In the genomic region with DNA sequence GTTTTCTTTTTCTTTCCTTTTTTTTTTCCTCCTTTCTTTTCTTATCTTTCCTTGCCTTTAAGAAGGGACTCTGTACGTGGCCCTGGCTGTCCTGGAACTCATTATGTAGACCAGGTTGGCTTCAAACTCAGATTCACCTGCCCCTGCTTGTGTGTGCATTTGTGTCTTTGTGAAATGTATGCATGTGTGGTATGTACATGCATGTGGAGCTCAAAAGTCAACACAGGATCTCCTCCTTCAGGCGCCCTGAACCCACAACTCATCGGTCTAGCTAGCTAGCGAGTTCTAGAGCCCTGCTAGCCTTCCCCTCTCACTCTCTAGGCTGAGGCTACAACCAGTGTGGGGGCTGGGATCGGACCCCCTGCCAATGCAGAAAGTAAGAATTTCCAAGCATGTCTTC, we compare ENCODE assay signal across 10 mouse cellular contexts. TPM values are rescaled to one million over a fixed set of nuclear protein-coding genes. Genes with fewer than 3 reads are reported as not detected.
DNase-seq lines count a peak whose midpoint lies in the region; ATAC-seq and TF ChIP-seq lines count a peak whose summit lies in the region.
"Had no signal": no experiment of that assay in that cellular context is flagged by ENCODE, and none has a peak within 500 bp of the region (broad histone marks: within the 10 kb centered on the region; RNA-seq: fewer than 3 reads in every experiment).

No protein-coding gene starts in this region.

- no peak for ATAC-seq in cerebellum, adult (ENCODE audit: insufficient number of reproducible peaks, low FRiP score, low TSS enrichment)

- no peak overlapping the region for H3K27ac ChIP-seq in testis, adult 2 months (ENCODE audit: control insufficient read depth, insufficient read depth, low read depth, low read length)

- H3K36me3 ChIP-seq in testis, adult 2 months (ENCODE audit: control insufficient read depth, insufficient read depth, low read length): no peaks in the 10 kb centered on the region

- H3K4me3 ChIP-seq in testis, adult 2 months (ENCODE audit: control insufficient read depth, low read depth, low read length): peak overlapping the region; percentile 60

- H3K27me3 ChIP-seq in testis, adult 2 months (ENCODE audit: control insufficient read depth, insufficient read depth, low read length): no peaks in the 10 kb centered on the region

- no peak for TF ChIP-seq CTCF in testis, adult 2 months (IDR thresholded peaks at IDR 0.05; ENCODE audit: control insufficient read depth, insufficient read depth, insufficient replicate concordance, low read depth, low read length)

- no peak for TF ChIP-seq POLR2A in testis, adult 2 months (IDR thresholded peaks at IDR 0.05; ENCODE audit: control insufficient read depth, low read depth, low read length)

- DNase-seq in cerebellum, adult 9-11 months: peak; percentile 33
- DNase-seq in kidney, adult 11 months: peak; percentile 14
- no peak for DNase-seq in kidney, postnatal 25 days
- DNase-seq in testis, postnatal 10 days (ENCODE audit: low spot score): no peak
- no peak for DNase-seq in thymus, postnatal 36 days
- no peak for DNase-seq in adrenal gland, adult 8-10 months
- DNase-seq: adrenal gland, postnatal 25 days; spleen, adult 18-20 months had no signal

- H3K4me1 ChIP-seq in testis, adult 2 months (ENCODE audit: control insufficient read depth, insufficient read depth, low read length): no peaks in the 10 kb centered on the region

RNA-seq across cellular contexts. Expression of a gene that starts 1.6 kb away (rescaled TPM):
- 143 and 149 TPM in 2 replicates for polyA plus RNA-seq in testis, adult 2 months (2012; rRNA removed)
- 100 to 1,000 TPM in 1 of 4 experiments, 10 to 100 TPM in 3; 62.7 to 106 (median 84.0) TPM for total RNA-seq in adrenal gland, adult 8-10 months (2022)

RNA-seq across cellular contexts. Expression of a gene that starts 12.1 kb away (rescaled TPM):
- 11.8 and 11.9 TPM in 2 replicates for polyA plus RNA-seq in testis, adult 2 months (2012; rRNA removed)
- total RNA-seq in adrenal gland, adult 8-10 months (2022): 10 to 100 TPM; 45.1 to 57.7 (median 45.5) TPM

RNA-seq across cellular contexts. Expression of a gene that starts 32.9 kb away (rescaled TPM):
- 3.2 and 3.9 TPM in 2 replicates for polyA plus RNA-seq in testis, adult 2 months (2012; rRNA removed)
- total RNA-seq in adrenal gland, adult 8-10 months (2022): under 1 TPM in 3 of 4 experiments, not detected in 1; 0.38 to 0.66 (median 0.55) TPM

RNA-seq across cellular contexts. Expression of a gene that starts 43.5 kb away (rescaled TPM):
- polyA plus RNA-seq in testis, adult 2 months (2012; rRNA removed): 39.9 and 41.6 TPM in 2 replicates
- total RNA-seq in adrenal gland, adult 8-10 months (2022): 1 to 10 TPM in 3 of 4 experiments, under 1 TPM in 1; 0.97 to 3.7 (median 2.3) TPM

Comparison
In these comparisons a context has a peak if more than half of its experiments do, and no peak if none do; other contexts are left out.
1. DNase-seq: peak in cerebellum, adult 9-11 months (single experiment) and kidney, adult 11 months (single experiment); none in kidney, postnatal 25 days (0 of 2), testis, postnatal 10 days (single experiment), thymus, postnatal 36 days (0 of 2) and adrenal gland, adult 8-10 months (single experiment).